Mouse (Mus musculus): Measurements from ENCODE around the gene Ms4a12.
A peak's percentile ranks its signal among the peaks of the same experiment; 100 is the strongest.
"Not testable (repeated sequence)": the region's sequence is repeated elsewhere in the genome, so short reads cannot be mapped to it uniquely, and the experiment has no call there.

Gene Ms4a12

GRCm38 (mm10) chr19:11232348-11232747 is at the start of gene Ms4a12:
Gene Ms4a12 (minus strand): TSS chr19:11232448.
- DNase-seq, result no peak

GRCm38 (mm10) chr19:11280223-11280622 is 48.0 kb upstream of the Ms4a12 start:
- no peak for DNase-seq

- no peak for DNase-seq
Measured at GRCm38 (mm10) chr19:11276431-11276830, 44.2 kb upstream of the Ms4a12 start.

- no peak for DNase-seq
Measured at GRCm38 (mm10) chr19:11266956-11267355, 34.7 kb upstream of the Ms4a12 start.

- no peak for DNase-seq
Measured at GRCm38 (mm10) chr19:11266052-11266845, 34.0 kb upstream of the Ms4a12 start, which contains the start of gene Ms4a1. Gene Ms4a1 (minus strand): TSS chr19:11266241.

- no peak for DNase-seq
Measured at GRCm38 (mm10) chr19:11264602-11265185, 32.4 kb upstream of the Ms4a12 start.

GRCm38 (mm10) chr19:11263549-11263948 is 31.3 kb upstream of the Ms4a12 start:
- DNase-seq, result no peak

- not testable (repeated sequence) for DNase-seq
Measured at GRCm38 (mm10) chr19:11262932-11263331, 30.7 kb upstream of the Ms4a12 start.

GRCm38 (mm10) chr19:11261522-11261921 is 29.3 kb upstream of the Ms4a12 start:
- no peak for DNase-seq

- no peak for DNase-seq
Measured at GRCm38 (mm10) chr19:11244230-11244629, 12.0 kb upstream of the Ms4a12 start.

GRCm38 (mm10) chr19:11242560-11242959 is 10.3 kb upstream of the Ms4a12 start:
- no peak for DNase-seq

GRCm38 (mm10) chr19:11235820-11236219 is 3.6 kb upstream of the Ms4a12 start:
- DNase-seq, result no peak

- no peak for DNase-seq
Measured at GRCm38 (mm10) chr19:11234921-11235735, 2.9 kb upstream of the Ms4a12 start.

- DNase-seq, result no peak
Measured at GRCm38 (mm10) chr19:11234244-11234643, 2.0 kb upstream of the Ms4a12 start.

- no peak for DNase-seq
Measured at GRCm38 (mm10) chr19:11196546-11196945, 35.7 kb downstream of the Ms4a12 start, which contains the start of gene Ms4a13. Gene Ms4a13 (minus strand): TSS chr19:11196737.

GRCm38 (mm10) chr19:11192552-11192951 is 39.7 kb downstream of the Ms4a12 start:
- no peak for DNase-seq

- peak; percentile 21 for DNase-seq
Measured at GRCm38 (mm10) chr19:11184121-11184520, 48.1 kb downstream of the Ms4a12 start.

GRCm38 (mm10) chr19:11177464-11177863 is 54.8 kb downstream of the Ms4a12 start:
- no peak for DNase-seq

GRCm38 (mm10) chr19:11165172-11165571 is 67.1 kb downstream of the Ms4a12 start, which contains the start of gene 1700025F22Rik:
Gene 1700025F22Rik (minus strand): TSS chr19:11165320.
- peak; percentile 8 for DNase-seq
